8 mouse cellular contexts compared by ENCODE assay signal in the genomic region with DNA sequence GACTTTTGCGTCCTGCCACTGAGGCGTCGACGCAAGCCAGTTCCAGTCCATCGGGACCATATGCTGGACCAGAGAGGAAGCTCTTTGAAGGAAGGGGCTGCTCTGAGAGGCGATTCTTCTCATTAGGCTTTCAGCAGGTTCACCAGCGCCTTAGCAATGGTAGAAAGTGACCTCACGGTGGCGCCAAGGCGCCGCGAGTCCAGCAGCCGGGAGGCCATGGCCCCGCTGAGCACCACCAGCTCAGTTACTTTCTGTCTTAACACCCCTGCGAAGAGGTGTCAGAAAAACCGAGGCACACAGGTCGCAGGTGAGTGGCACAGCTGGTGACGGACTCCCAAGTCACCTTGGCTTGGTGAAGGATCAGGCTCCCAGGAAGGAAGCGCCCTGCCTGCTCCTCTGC. TPM values are rescaled to one million over a fixed set of nuclear protein-coding genes. Genes with fewer than 3 reads are reported as not detected.
A peak's percentile ranks its signal among the peaks of the same experiment; 100 is the strongest.
DNase-seq lines count a peak whose midpoint lies in the region; ATAC-seq and TF ChIP-seq lines count a peak whose summit lies in the region.

No protein-coding gene starts in this region.

- no peaks in the 10 kb centered on the region for H3K27me3 ChIP-seq in cerebellum, adult 2 months (ENCODE audit: control insufficient read depth, insufficient read depth, low read length)
- H3K27me3 ChIP-seq in hindbrain, embryonic 12.5 days, result no peaks in the 10 kb centered on the region

- no peak overlapping the region for H3K4me3 ChIP-seq in cerebellum, adult 2 months (replicated peaks; ENCODE audit: insufficient read depth, low read depth, low read length)
- no peak overlapping the region for H3K4me3 ChIP-seq in hindbrain, embryonic 12.5 days

- ATAC-seq in hindbrain, embryonic 12.5 days (ENCODE audit: low FRiP score), result peak; percentile 30; the same call in 1 of the 2 replicates
- ATAC-seq in megakaryocyte, adult 5-6 weeks (ENCODE audit: poor library complexity, severe bottlenecking), result peak; percentile 94

- DNase-seq in NIH3T3 (ENCODE audit: low read depth), result peak; percentile 92
- DNase-seq in cerebellum, adult 2 months, result peak; percentile 53 to 62
- DNase-seq in frontal cortex, postnatal 25 days (ENCODE audit: low spot score in 2 of 2), result peak; percentile 56 to 59
- peak; percentile 56 to 61 for DNase-seq in layer of hippocampus, postnatal 14 days (ENCODE audit: low spot score in 2 of 2)
- DNase-seq in right cerebral cortex, postnatal 14 days, result peak; percentile 75
- DNase-seq in urinary bladder, postnatal 4 days (ENCODE audit: low spot score in 2 of 2), result peak; percentile 62 to 76

- 10% methylated on average over 19 of the region's 19 CpGs for WGBS in cerebellum, adult 2 months
- 12% methylated on average over 19 of the region's 19 CpGs for WGBS in hindbrain, embryonic 12.5 days

- H3K9ac ChIP-seq in hindbrain, embryonic 12.5 days, result no peak overlapping the region

- TF ChIP-seq CTCF in cerebellum, adult 2 months (IDR thresholded peaks at IDR 0.05; ENCODE audit: borderline replicate concordance, insufficient read depth, low read depth, low read length), result peak; percentile 93

- no peak overlapping the region for H3K27ac ChIP-seq in cerebellum, adult 2 months (ENCODE audit: insufficient read depth, low read length)
- no peak overlapping the region for H3K27ac ChIP-seq in hindbrain, embryonic 12.5 days

- no peaks in the 10 kb centered on the region for H3K4me1 ChIP-seq in cerebellum, adult 2 months (ENCODE audit: control insufficient read depth, insufficient read depth, low read length)
- H3K4me1 ChIP-seq in hindbrain, embryonic 12.5 days, result peaks cover 8% of the 10 kb centered on the region; the same call in 1 of the 2 replicates

- no peak overlapping the region for H3K4me2 ChIP-seq in hindbrain, embryonic 12.5 days (replicated peaks)

- H3K9me3 ChIP-seq in hindbrain, embryonic 12.5 days (replicated peaks), result no peaks in the 10 kb centered on the region

- H3K36me3 ChIP-seq in hindbrain, embryonic 12.5 days, result peaks cover 19% of the 10 kb centered on the region

- no peak for TF ChIP-seq POLR2A in cerebellum, adult 2 months (IDR thresholded peaks at IDR 0.05; ENCODE audit: borderline replicate concordance, insufficient read depth, low read length)

RNA-seq across cellular contexts. Expression of gene Nek2, which starts 13.6 kb away (rescaled TPM):
- polyA plus RNA-seq in cerebellum, adult 2 months (2012; rRNA removed), result 4.5 and 5.0 TPM in 2 replicates
- 26.0 and 29.8 TPM in 2 replicates for polyA plus RNA-seq in hindbrain, embryonic 12.5 days (2016; fragmentation: Nextera tagmentation; extraction: Ambion mirVana)
- 1 to 10 TPM; 1.6 to 2.9 TPM for total RNA-seq in layer of hippocampus, postnatal 14 days (2021)
- total RNA-seq in megakaryocyte, adult 5-6 weeks (2015), result 19.9 and 25.9 TPM in 2 replicates
- 33.7 and 45.2 TPM in 2 replicates for total RNA-seq in megakaryocyte, adult 5-6 weeks (2017)

Comparison
In these comparisons a context has a peak if more than half of its experiments do, and no peak if none do; other contexts are left out.
1. RNA of gene Nek2, which starts 13.6 kb away (total RNA-seq): 19.9 to 45.2 TPM in megakaryocyte, adult 5-6 weeks; 1.6 to 2.9 TPM in layer of hippocampus, postnatal 14 days; every median in the first group is over 4 times any median in the second.
2. Peak in every context shown above with its lines, with median percentiles within 50 percentile points of each other: DNase-seq.